Mouse (Mus musculus): ENCODE results near the gene Cfhr2. TPM values are rescaled to one million over a fixed set of nuclear protein-coding genes. Genes with fewer than 3 reads are reported as not detected.
"Not testable (repeated sequence)": the region's sequence is repeated elsewhere in the genome, so short reads cannot be mapped to it uniquely, and the experiment has no call there.

Cfhr2 gene
- polyA plus RNA-seq (2012; rRNA removed): 0.14 TPM in 1 of 2 replicates, not detected in the other

GRCm38 (mm10) chr1:139858548-139858947, at the start of gene Cfhr2:
TSS of gene Cfhr2 (minus strand) at chr1:139858702.
- Histone ChIP-seq H3K27ac (ENCODE audit: insufficient read depth, low read depth, low read length) (no peak within 1 kb of the TSS), H3K27me3 (ENCODE audit: control insufficient read depth, insufficient read depth, low read length) (no peaks in the 10 kb centered on the region), H3K4me3 (ENCODE audit: low read depth, low read length) (no peak within 1 kb of the TSS), H3K36me3 (ENCODE audit: control insufficient read depth, insufficient read depth, low read length) (no peaks in the 10 kb centered on the region), H3K4me1 (ENCODE audit: control insufficient read depth, insufficient read depth, insufficient read length, low read length) (no peaks in the 10 kb centered on the region)
- TF ChIP-seq POLR2A (IDR thresholded peaks at IDR 0.05; ENCODE audit: low read depth, low read length): no peak
- TF ChIP-seq CTCF (IDR thresholded peaks at IDR 0.05; ENCODE audit: extremely low read depth, insufficient read length, insufficient replicate concordance, low read depth, low read length): no peak
- WGBS: 42% methylated on average over 1 of the region's 1 CpGs

- Histone ChIP-seq H3K4me1 (ENCODE audit: control insufficient read depth, insufficient read depth, insufficient read length, low read length) (no peaks in the 10 kb centered on the region), H3K4me3 (ENCODE audit: low read depth, low read length) (no peak overlapping the region), H3K27me3 (ENCODE audit: control insufficient read depth, insufficient read depth, low read length) (no peaks in the 10 kb centered on the region), H3K36me3 (ENCODE audit: control insufficient read depth, insufficient read depth, low read length) (no peaks in the 10 kb centered on the region), H3K27ac (ENCODE audit: insufficient read depth, low read depth, low read length) (no peak overlapping the region)
- no peak for TF ChIP-seq CTCF (IDR thresholded peaks at IDR 0.05; ENCODE audit: extremely low read depth, insufficient read length, insufficient replicate concordance, low read depth, low read length)
- no peak for TF ChIP-seq POLR2A (IDR thresholded peaks at IDR 0.05; ENCODE audit: low read depth, low read length)
These were observed 5.2 kb upstream of the Cfhr2 start for GRCm38 (mm10) chr1:139863751-139864150.

- Histone ChIP-seq H3K36me3 (ENCODE audit: control insufficient read depth, insufficient read depth, low read length) (no peaks in the 10 kb centered on the region), H3K27ac (ENCODE audit: insufficient read depth, low read depth, low read length) (no peak overlapping the region), H3K4me3 (ENCODE audit: low read depth, low read length) (no peak overlapping the region), H3K27me3 (ENCODE audit: control insufficient read depth, insufficient read depth, low read length) (no peaks in the 10 kb centered on the region), H3K4me1 (ENCODE audit: control insufficient read depth, insufficient read depth, insufficient read length, low read length) (no peaks in the 10 kb centered on the region)
- TF ChIP-seq CTCF (IDR thresholded peaks at IDR 0.05; ENCODE audit: extremely low read depth, insufficient read length, insufficient replicate concordance, low read depth, low read length) (no peak), POLR2A (IDR thresholded peaks at IDR 0.05; ENCODE audit: low read depth, low read length) (no peak)
These were observed 1.7 kb upstream of the Cfhr2 start for GRCm38 (mm10) chr1:139860176-139860575.

- Histone ChIP-seq H3K4me1 (ENCODE audit: control insufficient read depth, insufficient read depth, insufficient read length, low read length) (no peaks in the 10 kb centered on the region), H3K36me3 (ENCODE audit: control insufficient read depth, insufficient read depth, low read length) (no peaks in the 10 kb centered on the region), H3K4me3 (ENCODE audit: low read depth, low read length) (no peak overlapping the region), H3K27ac (ENCODE audit: insufficient read depth, low read depth, low read length) (no peak overlapping the region), H3K27me3 (ENCODE audit: control insufficient read depth, insufficient read depth, low read length) (no peaks in the 10 kb centered on the region)
- WGBS: 70% methylated on average over 7 of the region's 7 CpGs
- TF ChIP-seq CTCF (IDR thresholded peaks at IDR 0.05; ENCODE audit: extremely low read depth, insufficient read length, insufficient replicate concordance, low read depth, low read length): no peak
- TF ChIP-seq POLR2A (IDR thresholded peaks at IDR 0.05; ENCODE audit: low read depth, low read length): no peak
These were observed 18.8 kb downstream of the Cfhr2 start for GRCm38 (mm10) chr1:139839699-139840098.

GRCm38 (mm10) chr1:139839290-139839689, 19.2 kb downstream of the Cfhr2 start:
- no peak overlapping the region for H3K27ac ChIP-seq (ENCODE audit: insufficient read depth, low read depth, low read length)
- TF ChIP-seq CTCF (IDR thresholded peaks at IDR 0.05; ENCODE audit: extremely low read depth, insufficient read length, insufficient replicate concordance, low read depth, low read length): no peak
- no peak for TF ChIP-seq POLR2A (IDR thresholded peaks at IDR 0.05; ENCODE audit: low read depth, low read length)
- 83% methylated on average over 2 of the region's 2 CpGs for WGBS
- no peak overlapping the region for H3K4me3 ChIP-seq (ENCODE audit: low read depth, low read length)
- no peaks in the 10 kb centered on the region for H3K27me3 ChIP-seq (ENCODE audit: control insufficient read depth, insufficient read depth, low read length)
- H3K36me3 ChIP-seq (ENCODE audit: control insufficient read depth, insufficient read depth, low read length): no peaks in the 10 kb centered on the region
- H3K4me1 ChIP-seq (ENCODE audit: control insufficient read depth, insufficient read depth, insufficient read length, low read length): no peaks in the 10 kb centered on the region

- Histone ChIP-seq H3K36me3 (ENCODE audit: control insufficient read depth, insufficient read depth, low read length) (no peaks in the 10 kb centered on the region), H3K4me3 (ENCODE audit: low read depth, low read length) (no peak overlapping the region), H3K27ac (ENCODE audit: insufficient read depth, low read depth, low read length) (no peak overlapping the region), H3K4me1 (ENCODE audit: control insufficient read depth, insufficient read depth, insufficient read length, low read length) (no peaks in the 10 kb centered on the region), H3K27me3 (ENCODE audit: control insufficient read depth, insufficient read depth, low read length) (no peaks in the 10 kb centered on the region)
- no peak for TF ChIP-seq POLR2A (IDR thresholded peaks at IDR 0.05; ENCODE audit: low read depth, low read length)
- TF ChIP-seq CTCF (IDR thresholded peaks at IDR 0.05; ENCODE audit: extremely low read depth, insufficient read length, insufficient replicate concordance, low read depth, low read length): no peak
These were observed 49.9 kb downstream of the Cfhr2 start for GRCm38 (mm10) chr1:139808594-139808993.

GRCm38 (mm10) chr1:139781143-139781542, 77.4 kb downstream of the Cfhr2 start, which contains the start of gene Gm4788:
TSS of gene Gm4788 (minus strand) at chr1:139781243.
- TF ChIP-seq CTCF (IDR thresholded peaks at IDR 0.05; ENCODE audit: extremely low read depth, insufficient read length, insufficient replicate concordance, low read depth, low read length) (no peak), POLR2A (IDR thresholded peaks at IDR 0.05; ENCODE audit: low read depth, low read length) (no peak)
- H3K4me3 ChIP-seq (ENCODE audit: low read depth, low read length): no peak within 1 kb of the TSS
- no peaks in the 10 kb centered on the region for H3K4me1 ChIP-seq (ENCODE audit: control insufficient read depth, insufficient read depth, insufficient read length, low read length)
- 86% methylated on average over 1 of the region's 1 CpGs for WGBS
- no peaks in the 10 kb centered on the region for H3K36me3 ChIP-seq (ENCODE audit: control insufficient read depth, insufficient read depth, low read length)
- H3K27me3 ChIP-seq (ENCODE audit: control insufficient read depth, insufficient read depth, low read length): no peaks in the 10 kb centered on the region
- no peak within 1 kb of the TSS for H3K27ac ChIP-seq (ENCODE audit: insufficient read depth, low read depth, low read length)

- H3K36me3 ChIP-seq (ENCODE audit: control insufficient read depth, insufficient read depth, low read length); H3K4me1 ChIP-seq (ENCODE audit: control insufficient read depth, insufficient read depth, insufficient read length, low read length); H3K4me3 ChIP-seq (ENCODE audit: low read depth, low read length); H3K27me3 ChIP-seq (ENCODE audit: control insufficient read depth, insufficient read depth, low read length); H3K27ac ChIP-seq (ENCODE audit: insufficient read depth, low read depth, low read length): not testable (repeated sequence)
- WGBS: 58% methylated on average over 3 of the region's 3 CpGs
These were observed 88.6 kb downstream of the Cfhr2 start for GRCm38 (mm10) chr1:139769913-139770312.

Other genes with a start within 250 kb of the Cfhr2 start
- not detected in 2 replicates for gene Gm4788, start 77.5 kb downstream of the Cfhr2 start, polyA plus RNA-seq (2012; rRNA removed)

Measured in small intestine, adult 2 months (tissue).